Mouse (Mus musculus) kidney, embryonic 14.5 days (tissue): ENCODE results near the gene Tbc1d10a. TPM values are rescaled to one million over a fixed set of nuclear protein-coding genes. Genes with fewer than 3 reads are reported as not detected.

Source experiments
- ATAC-seq: fragments of 200-750 bp; cut with Nextera tagmentation; 2 replicates; pipeline ENCODE4 v1.8.0; 2017; ENCODE audit warnings: moderate number of reproducible peaks, mild to moderate bottlenecking, moderate TSS enrichment, moderate library complexity; ENCODE audit not compliant: low FRiP score, low TSS enrichment
- H3K27ac ChIP-seq: fragments of 300-500 bp; sonication (generic); 2 replicates; pipeline ENCODE4 v1.5.1; 2014; ENCODE audit warnings: low read depth, mild to moderate bottlenecking, low read length, moderate library complexity, mixed read lengths
- H3K27me3 ChIP-seq: fragments of 300-500 bp; sonication (generic); 2 replicates; pipeline ENCODE4 v1.6.1; 2014; ENCODE audit warnings: mild to moderate bottlenecking, low read length; ENCODE audit not compliant: control insufficient read depth, insufficient read depth
- H3K36me3 ChIP-seq: fragments of 300-500 bp; sonication (generic); 2 replicates; pipeline ENCODE4 v1.6.1; 2014; ENCODE audit warnings: low read length, mixed read lengths; ENCODE audit not compliant: control insufficient read depth, insufficient read depth
- H3K4me1 ChIP-seq: fragments of 300-500 bp; sonication (generic); 2 replicates; pipeline ENCODE4 v1.6.1; 2014; ENCODE audit warnings: low read length, mixed read lengths; ENCODE audit not compliant: control insufficient read depth, insufficient read depth
- H3K4me2 ChIP-seq: fragments of 300-500 bp; sonication (generic); replicated peaks from 2 replicates; pipeline ENCODE4 v1.6.1; 2014; ENCODE audit warnings: low read depth, mild to moderate bottlenecking, low read length
- H3K4me3 ChIP-seq: fragments of 300-500 bp; sonication (generic); 2 replicates; pipeline ENCODE4 v1.5.1; 2014; ENCODE audit warnings: mild to moderate bottlenecking, low read length
- H3K9ac ChIP-seq: fragments of 300-500 bp; sonication (generic); 2 replicates; pipeline ENCODE4 v1.6.1; 2014; ENCODE audit warnings: low read depth, mild to moderate bottlenecking, low read length, moderate library complexity
- H3K9me3 ChIP-seq: fragments of 300-500 bp; sonication (generic); 2 replicates; pipeline ENCODE4 v1.6.1; 2016; ENCODE audit warnings: low read length; ENCODE audit not compliant: control insufficient read depth
- WGBS: fragments of 180-500 bp; shearing (Covaris S2); extraction: QIAGEN DNeasy Blood & Tissue Kit; methylation state at CpG from one replicate; pipeline ENCODE4 v1.1.7; 2014; 5-methylcytosine and 5-hydroxymethylcytosine counted together
- microRNA-seq: library from miRNA; unstranded; fragments of <30 nt; microRNA quantifications from one replicate; pipeline ENCODE4, GENCODE M21; 2016
- polyA plus RNA-seq: library from polyadenylated mRNA; unstranded; fragments of >200 nt; fragmentation: Nextera tagmentation; extraction: Ambion mirVana; gene quantifications from 2 replicates; pipeline ENCODE4 v1.2.1, GENCODE M21; 2014

Gene Tbc1d10a
- polyA plus RNA-seq, 1 experiment from 2014 or later, result 28.8 TPM

- Histone ChIP-seq H3K36me3 (no peaks in the 10 kb centered on the region), H3K27me3 (peaks cover 6% of the 10 kb centered on the region; the same call in 1 of the 2 replicates), H3K27ac (no peak overlapping the region), H3K9me3 (no peaks in the 10 kb centered on the region), H3K4me3 (no peak overlapping the region), H3K9ac (no peak overlapping the region), H3K4me2 (no peak overlapping the region), H3K4me1 (peaks cover 37% of the 10 kb centered on the region)
- WGBS, result 39% methylated on average over 14 of the region's 14 CpGs
- ATAC-seq, result no peak
These were observed 74.0 kb downstream of the Tbc1d10a start for GRCm38 (mm10) chr11:4260463-4261187.

- no peak overlapping the region for H3K4me3 ChIP-seq
- H3K27me3 ChIP-seq, result peaks cover 10% of the 10 kb centered on the region; the same call in 1 of the 2 replicates
- peaks cover 37% of the 10 kb centered on the region for H3K4me1 ChIP-seq
- no peaks in the 10 kb centered on the region for H3K9me3 ChIP-seq
- no peak for ATAC-seq
- H3K4me2 ChIP-seq, result no peak overlapping the region
- WGBS, result 57% methylated on average over 7 of the region's 7 CpGs
- no peak overlapping the region for H3K9ac ChIP-seq
- no peaks in the 10 kb centered on the region for H3K36me3 ChIP-seq
- H3K27ac ChIP-seq, result no peak overlapping the region
These were observed 74.6 kb downstream of the Tbc1d10a start for GRCm38 (mm10) chr11:4261188-4261494.

- Histone ChIP-seq H3K9me3 (no peaks in the 10 kb centered on the region), H3K4me2 (no peak overlapping the region), H3K27ac (no peak overlapping the region), H3K4me3 (no peak overlapping the region), H3K36me3 (no peaks in the 10 kb centered on the region), H3K9ac (no peak overlapping the region), H3K4me1 (peaks cover 37% of the 10 kb centered on the region), H3K27me3 (peaks cover 10% of the 10 kb centered on the region)
- no peak for ATAC-seq
- WGBS, result 38% methylated on average over 5 of the region's 5 CpGs
These were observed 75.4 kb downstream of the Tbc1d10a start for GRCm38 (mm10) chr11:4261969-4262368.

- H3K9me3 ChIP-seq, result no peaks in the 10 kb centered on the region
- H3K36me3 ChIP-seq, result no peaks in the 10 kb centered on the region
- H3K4me1 ChIP-seq, result peaks cover 37% of the 10 kb centered on the region
- H3K9ac ChIP-seq, result no peak overlapping the region
- no peak overlapping the region for H3K4me3 ChIP-seq
- WGBS, result 19% methylated on average over 7 of the region's 7 CpGs
- no peak overlapping the region for H3K27ac ChIP-seq
- H3K4me2 ChIP-seq, result no peak overlapping the region
- peaks cover 16% of the 10 kb centered on the region for H3K27me3 ChIP-seq
- no peak for ATAC-seq
These were observed 76.3 kb downstream of the Tbc1d10a start for GRCm38 (mm10) chr11:4262847-4263246.

GRCm38 (mm10) chr11:4263296-4263695 lies 76.7 kb downstream of the Tbc1d10a start:
- no peak overlapping the region for H3K4me3 ChIP-seq
- 21% methylated on average over 1 of the region's 1 CpGs for WGBS
- H3K9ac ChIP-seq, result no peak overlapping the region
- no peak for ATAC-seq
- H3K36me3 ChIP-seq, result no peaks in the 10 kb centered on the region
- H3K27me3 ChIP-seq, result peaks cover 20% of the 10 kb centered on the region
- H3K9me3 ChIP-seq, result no peaks in the 10 kb centered on the region
- H3K4me2 ChIP-seq, result no peak overlapping the region
- H3K27ac ChIP-seq, result no peak overlapping the region
- peaks cover 37% of the 10 kb centered on the region for H3K4me1 ChIP-seq

GRCm38 (mm10) chr11:4264066-4264465 lies 77.5 kb downstream of the Tbc1d10a start:
- Histone ChIP-seq H3K27ac (no peak overlapping the region), H3K4me2 (no peak overlapping the region), H3K9me3 (no peaks in the 10 kb centered on the region), H3K9ac (no peak overlapping the region), H3K27me3 (peaks cover 23% of the 10 kb centered on the region), H3K4me1 (peaks cover 37% of the 10 kb centered on the region), H3K36me3 (no peaks in the 10 kb centered on the region), H3K4me3 (no peak overlapping the region)
- WGBS, result 47% methylated on average over 7 of the region's 7 CpGs
- ATAC-seq, result no peak

Small RNA genes lying within 50 kb of the gene (microRNA-seq; reads per million reads assigned to microRNA genes)
- 3.6 reads per million, percentile 14 among the genes with 10 or more reads in this experiment for gene Mir3060

Other genes starting within 250 kb of the Tbc1d10a start
- gene Pes1, start 222.8 kb upstream of the Tbc1d10a start, polyA plus RNA-seq, result 60.7 and 81.2 TPM in 2 replicates
- gene 4930556J24Rik, start 210.0 kb upstream of the Tbc1d10a start, polyA plus RNA-seq, result 0.49 TPM in 1 of 2 replicates, not detected in the other
- 4.3 and 4.6 TPM in 2 replicates for gene Gal3st1, start 203.2 kb upstream of the Tbc1d10a start, polyA plus RNA-seq
- not detected in 2 replicates for gene Sec14l4, start 155.3 kb upstream of the Tbc1d10a start, polyA plus RNA-seq
- gene Sec14l3, start 121.9 kb upstream of the Tbc1d10a start, polyA plus RNA-seq, result not detected in 2 replicates
- gene Mtfp1, start 91.3 kb upstream of the Tbc1d10a start, polyA plus RNA-seq, result 11.5 and 15.9 TPM in 2 replicates
- gene Sec14l2, start 63.4 kb upstream of the Tbc1d10a start, polyA plus RNA-seq, result 1.1 and 1.2 TPM in 2 replicates
- gene Rnf215, start 51.6 kb upstream of the Tbc1d10a start, polyA plus RNA-seq, result 21.0 and 28.3 TPM in 2 replicates
- gene Ccdc157, start 26.5 kb upstream of the Tbc1d10a start, polyA plus RNA-seq, result 4.3 and 6.8 TPM in 2 replicates
- 55.7 and 72.5 TPM in 2 replicates for gene Sf3a1, start 26.4 kb upstream of the Tbc1d10a start, polyA plus RNA-seq
- 2.7 and 5.3 TPM in 2 replicates for gene Castor1, start 31.4 kb downstream of the Tbc1d10a start, polyA plus RNA-seq
- not detected in 2 replicates for gene Osm, start 49.6 kb downstream of the Tbc1d10a start, polyA plus RNA-seq
- gene Lif, start 70.8 kb downstream of the Tbc1d10a start, polyA plus RNA-seq, result not detected in 2 replicates